Mouse (Mus musculus) kidney, postnatal 25 days (tissue): ENCODE measurements around the gene Frs2.
A peak's percentile ranks its signal among the peaks of the same experiment; 100 is the strongest.
"Not testable (repeated sequence)": the region's sequence is repeated elsewhere in the genome, so short reads cannot be mapped to it uniquely, and the experiment has no call there.

Source experiments
- DNase-seq, 2 experiments: peaks; one replicate each; pipeline ENCODE4 v3.0.0; 2021; ENCODE audit warnings: mixed read lengths in 2 of 2

Gene Frs2

GRCm38 (mm10) chr10:117033785-117034184 lies 114.5 kb downstream of the Frs2 start:
- DNase-seq, result peak; percentile 86 to 94

DNA sequence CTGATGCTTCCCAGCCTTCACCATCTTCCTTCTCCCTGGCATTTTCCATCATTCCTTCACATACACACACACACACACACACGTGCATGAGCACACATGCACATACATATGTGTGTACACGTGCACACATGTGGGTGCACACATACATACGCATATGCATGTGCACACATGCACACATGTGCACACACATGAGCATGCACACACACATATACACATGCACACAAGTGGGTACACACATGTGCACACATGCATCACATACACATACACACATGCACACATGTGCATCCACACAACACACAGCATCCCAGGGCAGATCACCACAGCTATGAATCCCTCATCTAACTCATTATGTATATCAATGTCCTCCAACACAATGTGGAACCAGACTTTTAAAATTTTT lies 117.2 kb downstream of the Frs2 start:
- DNase-seq, result no peak

DNA sequence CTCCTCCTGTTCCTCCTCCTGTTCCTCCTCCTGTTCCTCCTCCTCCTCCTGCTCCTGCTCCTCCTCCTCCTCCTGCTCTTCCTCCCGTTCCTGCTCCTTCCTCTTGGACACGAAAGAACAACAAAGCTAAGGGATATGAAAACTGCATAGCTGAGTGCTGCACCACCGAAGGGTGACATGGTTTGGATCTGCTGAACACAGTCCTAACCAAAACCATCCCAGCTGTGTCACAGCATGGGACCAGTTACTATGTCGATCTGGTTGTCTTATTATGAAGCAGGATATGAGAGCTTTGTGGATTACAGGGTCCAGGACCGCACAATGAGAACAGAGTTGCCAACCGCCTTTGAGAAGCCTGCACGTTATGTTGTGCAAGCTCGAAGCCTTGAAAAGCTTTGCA lies 122.2 kb downstream of the Frs2 start:
- no peak for DNase-seq

DNA sequence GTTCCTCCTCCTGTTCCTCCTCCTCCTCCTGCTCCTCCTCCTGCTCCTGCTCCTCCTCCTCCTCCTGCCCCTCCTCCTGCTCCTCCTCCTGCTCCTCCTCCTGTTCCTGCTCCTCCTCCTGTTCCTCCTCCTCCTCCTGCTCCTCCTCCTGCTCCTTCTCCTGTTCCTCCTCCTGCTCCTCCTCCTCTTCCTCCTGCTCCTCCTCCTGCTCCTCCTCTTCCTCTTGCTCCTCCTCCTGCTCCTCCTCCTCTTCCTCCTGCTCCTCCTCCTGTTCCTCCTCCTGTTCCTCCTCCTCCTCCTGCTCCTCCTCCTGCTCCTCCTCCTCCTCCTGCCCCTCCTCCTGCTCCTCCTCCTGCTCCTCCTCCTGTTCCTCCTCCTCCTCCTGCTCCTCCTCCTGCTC lies 122.6 kb downstream of the Frs2 start:
- DNase-seq, result not testable (repeated sequence)

DNA sequence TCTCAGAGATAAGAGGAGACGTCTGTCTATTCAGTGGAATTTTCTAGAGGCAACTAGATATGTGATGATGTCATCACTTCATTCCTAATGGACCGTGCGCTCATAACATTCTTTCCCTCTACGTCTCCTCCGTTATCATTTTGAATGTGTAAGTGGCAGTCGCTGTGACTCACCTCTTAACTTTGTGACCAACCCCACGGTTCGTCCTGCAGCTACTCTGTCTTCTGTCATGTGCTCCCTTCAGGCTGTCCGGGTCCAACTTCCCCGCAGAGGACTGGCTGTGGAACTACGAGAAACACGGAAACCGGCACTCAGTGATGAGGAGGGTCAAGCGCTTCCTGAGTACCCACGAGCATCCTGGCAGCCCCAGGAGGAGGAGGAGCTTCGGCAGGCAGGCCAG lies 124.6 kb downstream of the Frs2 start:
- no peak for DNase-seq

- peak; percentile 55 to 86 for DNase-seq
These were observed 127.1 kb downstream of the Frs2 start for GRCm38 (mm10) chr10:117021020-117021754.
